Comparison of ENCODE assay signal across 8 mouse cellular contexts in the genomic region with DNA sequence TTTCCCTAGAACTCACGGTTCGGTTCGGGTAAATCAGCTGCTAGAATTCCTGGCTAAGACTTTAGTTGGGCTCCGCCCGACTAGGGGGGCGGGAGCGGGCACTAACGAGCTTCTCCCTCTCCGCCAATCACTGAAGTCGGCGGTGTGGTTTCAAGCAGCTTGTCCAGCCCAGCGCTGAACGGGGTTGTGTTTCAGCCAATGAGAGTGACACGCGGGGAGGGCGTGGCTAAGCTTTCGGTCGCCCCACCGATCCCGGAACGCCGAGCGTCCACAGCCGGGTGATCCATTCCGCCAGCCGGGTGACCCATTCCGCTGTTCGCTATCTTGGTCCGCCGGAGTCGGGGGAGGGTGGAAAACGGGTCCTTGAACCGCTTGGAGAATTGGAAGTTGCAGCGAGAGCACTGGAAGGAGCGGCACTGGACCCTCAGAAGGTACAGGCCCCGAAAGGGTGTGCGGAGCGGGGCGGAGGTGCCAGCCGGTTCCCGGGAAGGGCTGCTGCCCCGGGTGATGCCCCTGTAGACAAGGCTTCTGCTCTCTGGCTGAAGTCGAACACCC. TPM values are rescaled to one million over a fixed set of nuclear protein-coding genes. Genes with fewer than 3 reads are reported as not detected.
DNase-seq lines count a peak whose midpoint lies in the region; ATAC-seq lines count a peak whose summit lies in the region.

TSS of gene Stat2 (plus strand) at position 273 of the 555 bp plus-strand sequence.

- H3K79me2 ChIP-seq in macrophage (ENCODE audit: inconsistent target) = peaks cover 51% of the 10 kb centered on the region

- ATAC-seq in hindbrain, embryonic 16.5 days = peak; percentile 99

- peaks cover 4% of the 10 kb centered on the region; the same call in 1 of the 2 replicates for H3K4me1 ChIP-seq in hindbrain, embryonic 16.5 days (ENCODE audit: control insufficient read depth, insufficient read depth, low read depth, low read length)

- H3K27ac ChIP-seq in hindbrain, embryonic 16.5 days (ENCODE audit: low read depth, low read length) = peak within 1 kb of the TSS; percentile 77
- peak within 1 kb of the TSS; percentile 86 for H3K27ac ChIP-seq in macrophage

- no peaks in the 10 kb centered on the region for H3K9me3 ChIP-seq in hindbrain, embryonic 16.5 days (ENCODE audit: control insufficient read depth, low read length)

- DNase-seq in WW6 (ENCODE audit: low read depth, low spot score) = peak; percentile 94
- peak; percentile 80 to 92 for DNase-seq in cerebellum, postnatal 4 days (ENCODE audit: low spot score in 2 of 2)
- DNase-seq in gastrocnemius, adult 18-20 months (ENCODE audit: low spot score) = peak; percentile 98
- peak; percentile 97 for DNase-seq in left cerebral cortex, adult 18-20 months (ENCODE audit: low spot score in 2 of 2)
- DNase-seq in right cerebral cortex, adult 18-20 months = peak; percentile 98
- peak; percentile 84 for DNase-seq in urinary bladder, postnatal 10 days (ENCODE audit: low spot score)

- H3K9ac ChIP-seq in hindbrain, embryonic 16.5 days (ENCODE audit: low read depth, low read length) = peak within 1 kb of the TSS; percentile 76

- H3K27me3 ChIP-seq in hindbrain, embryonic 16.5 days (replicated peaks; ENCODE audit: control insufficient read depth, insufficient read depth, low read length) = no peaks in the 10 kb centered on the region

- under 1% methylated on average over 42 of the region's 43 CpGs for WGBS in hindbrain, embryonic 16.5 days
- WGBS in macrophage (ENCODE audit: missing documents) = under 1% methylated on average over 36 of the region's 43 CpGs

- peak within 1 kb of the TSS; percentile 81 for H3K4me2 ChIP-seq in hindbrain, embryonic 16.5 days (ENCODE audit: low read length)

- H3K4me3 ChIP-seq in hindbrain, embryonic 16.5 days (ENCODE audit: low read length) = peak within 1 kb of the TSS; percentile 67
- H3K4me3 ChIP-seq in macrophage (ENCODE audit: inconsistent target) = peak within 1 kb of the TSS; percentile 95

- H3K36me3 ChIP-seq in hindbrain, embryonic 16.5 days (ENCODE audit: control insufficient read depth, insufficient read depth, low read length) = no peaks in the 10 kb centered on the region
- H3K36me3 ChIP-seq in macrophage (ENCODE audit: inconsistent target) = peaks cover 22% of the 10 kb centered on the region; the same call in 1 of the 2 replicates

RNA-seq across cellular contexts. Expression of gene Stat2, which starts in this region (rescaled TPM):
- 1 to 10 TPM; 2.7 to 5.2 TPM for total RNA-seq in gastrocnemius, adult 18-20 months (2021)
- 19.3 and 22.2 TPM in 2 replicates for polyA plus RNA-seq in hindbrain, embryonic 16.5 days (2015; fragmentation: Nextera tagmentation; extraction: Ambion mirVana)
- 10 to 100 TPM; 28.2 to 29.9 TPM for total RNA-seq in left cerebral cortex, adult 18-20 months (2021)
- total RNA-seq in macrophage (2018; cell fraction: chromatin; rRNA removed) = 1,000 to 10,000 TPM in 15 of 26 experiments, 100 to 1,000 TPM in 11; 281 to 2,406 (median 1,284) TPM
- total RNA-seq in macrophage (2018; cell fraction: cytosol; rRNA removed) = 100 to 1,000 TPM in 17 of 26 experiments, 10 to 100 TPM in 9; 48.6 to 574 (median 197) TPM
- 1,000 to 10,000 TPM in 8 of 26 experiments, 100 to 1,000 TPM in 18; 214 to 1,357 (median 740) TPM for total RNA-seq in macrophage (2018; cell fraction: nucleus; rRNA removed)
- polyA plus RNA-seq in macrophage (2018) = 83.8 to 206 TPM (median 96.7 TPM) in 3 replicates

Comparison
In these comparisons a context has a peak if more than half of its experiments do, and no peak if none do; other contexts are left out.
1. Peak in every context shown above with its lines: DNase-seq, ATAC-seq, H3K4me3 ChIP-seq and H3K27ac ChIP-seq.
2. RNA of gene Stat2 (total RNA-seq): 28.2 to 29.9 TPM in left cerebral cortex, adult 18-20 months; 2.7 to 5.2 TPM in gastrocnemius, adult 18-20 months; every median in the first group is over 4 times any median in the second.